Mouse (Mus musculus) gastrocnemius, adult 18-20 months (tissue): ENCODE measurements around the gene Scn2a. TPM values are rescaled to one million over a fixed set of nuclear protein-coding genes. Genes with fewer than 3 reads are reported as not detected.
"Not testable (repeated sequence)": the region's sequence is repeated elsewhere in the genome, so short reads cannot be mapped to it uniquely, and the experiment has no call there.

Experiments used
- DNase-seq: peaks from one replicate; pipeline ENCODE4 v3.0.0; 2021; ENCODE audit warnings: low spot score
- total RNA-seq, 2 experiments: library from RNA; stranded (reverse); gene quantifications; 2 replicates each; pipeline ENCODE4 v1.2.3; 2021

The Scn2a gene
- total RNA-seq, 2 experiments from 2014 or later: 0.74 to 0.94 TPM

- no peak for DNase-seq
These were observed 74.5 kb downstream of the Scn2a start for GRCm38 (mm10) chr2:65695061-65695460.

- no peak for DNase-seq
These were observed 79.7 kb downstream of the Scn2a start for GRCm38 (mm10) chr2:65700246-65700645.

GRCm38 (mm10) chr2:65701175-65701574 lies 80.6 kb downstream of the Scn2a start:
- no peak for DNase-seq

- DNase-seq: no peak
These were observed 101.7 kb downstream of the Scn2a start for GRCm38 (mm10) chr2:65722219-65722800.

GRCm38 (mm10) chr2:65745400-65745799 lies 124.8 kb downstream of the Scn2a start:
- no peak for DNase-seq

- DNase-seq: no peak
These were observed 161.9 kb downstream of the Scn2a start for GRCm38 (mm10) chr2:65782442-65782841.

- no peak for DNase-seq
These were observed 162.8 kb downstream of the Scn2a start for GRCm38 (mm10) chr2:65783392-65783791.

- no peak for DNase-seq
These were observed 171.9 kb downstream of the Scn2a start for GRCm38 (mm10) chr2:65792516-65792915.

- no peak for DNase-seq
These were observed 173.0 kb downstream of the Scn2a start for GRCm38 (mm10) chr2:65793593-65793992.

- no peak for DNase-seq
These were observed 180.6 kb downstream of the Scn2a start for GRCm38 (mm10) chr2:65801054-65801709.

- no peak for DNase-seq
These were observed 186.0 kb downstream of the Scn2a start for GRCm38 (mm10) chr2:65806556-65806955.

- DNase-seq: not testable (repeated sequence)
These were observed 190.6 kb downstream of the Scn2a start for GRCm38 (mm10) chr2:65811203-65811602.

Other genes with a start within 250 kb of the Scn2a start
- gene Scn3a, start 53.1 kb upstream of the Scn2a start, total RNA-seq: under 1 TPM; 0.19 to 0.23 TPM
- gene Csrnp3, start 225.0 kb downstream of the Scn2a start, total RNA-seq: under 1 TPM in 1 of 2 experiments, not detected in 1; 0.07 TPM